Mouse (Mus musculus) myocyte (in vitro differentiated cells): ENCODE data around the gene Rxylt1.

Experiments used
- CEBPB ChIP-seq: IDR thresholded peaks from 2 replicates; pipeline ENCODE4 v1.6.1; 2011; ENCODE audit warnings: mild to moderate bottlenecking, moderate library complexity; ENCODE audit not compliant: poor library complexity, insufficient read depth, severe bottlenecking
- E2F4 ChIP-seq: IDR thresholded peaks from one replicate; pipeline ENCODE4 v1.6.1; 2011; ENCODE audit warnings: mild to moderate bottlenecking, control low read depth, moderate library complexity; ENCODE audit not compliant: insufficient read depth
- MAX ChIP-seq: IDR thresholded peaks from one replicate; pipeline ENCODE4 v1.6.1; 2011; ENCODE audit warnings: low read depth, mild to moderate bottlenecking, control low read depth
- MYOD1 ChIP-seq, 3 experiments: IDR thresholded peaks; one replicate each; pipeline ENCODE4 v1.6.1; 2011; ENCODE audit warnings: control low read depth in 2 of 3, low read depth in 2 of 3, mild to moderate bottlenecking in 2 of 3, moderate library complexity in 1 of 3; ENCODE audit not compliant: insufficient read length in 2 of 3, control insufficient read depth in 1 of 3
- MYOG ChIP-seq, 3 experiments: IDR thresholded peaks; one replicate each; pipeline ENCODE4 v1.6.1; 2011; ENCODE audit warnings: control low read depth in 2 of 3, low read depth in 2 of 3, mild to moderate bottlenecking in 2 of 3; ENCODE audit not compliant: insufficient read length in 2 of 3, control insufficient read depth in 1 of 3, insufficient read depth in 1 of 3
- POLR2A ChIP-seq: IDR thresholded peaks from one replicate; pipeline ENCODE4 v1.6.1; 2011; ENCODE audit warnings: low read depth, mild to moderate bottlenecking, control low read depth, moderate library complexity; ENCODE audit not compliant: insufficient read length
- POLR2AphosphoS2 ChIP-seq: IDR thresholded peaks from one replicate; pipeline ENCODE4 v1.6.1; 2011; ENCODE audit warnings: low read depth, control low read depth; ENCODE audit not compliant: insufficient read length
- REST ChIP-seq: IDR thresholded peaks from one replicate; pipeline ENCODE4 v1.6.1; 2011; ENCODE audit warnings: mild to moderate bottlenecking, control low read depth, moderate library complexity; ENCODE audit not compliant: insufficient read depth, insufficient read length
- SRF ChIP-seq: IDR thresholded peaks from one replicate; pipeline ENCODE4 v1.6.1; 2011; ENCODE audit warnings: low read depth; ENCODE audit not compliant: control insufficient read depth, insufficient read length
- TCF12 ChIP-seq: IDR thresholded peaks from one replicate; pipeline ENCODE4 v1.6.1; 2011; ENCODE audit warnings: mild to moderate bottlenecking, control low read depth; ENCODE audit not compliant: poor library complexity, insufficient read depth, severe bottlenecking
- TCF3 ChIP-seq: IDR thresholded peaks from one replicate; pipeline ENCODE4 v1.6.1; 2011; ENCODE audit warnings: low read depth, control low read depth; ENCODE audit not compliant: insufficient read length
- USF1 ChIP-seq: IDR thresholded peaks from one replicate; pipeline ENCODE4 v1.6.1; 2011; ENCODE audit warnings: low read depth, mild to moderate bottlenecking, control low read depth, moderate library complexity

DNA sequence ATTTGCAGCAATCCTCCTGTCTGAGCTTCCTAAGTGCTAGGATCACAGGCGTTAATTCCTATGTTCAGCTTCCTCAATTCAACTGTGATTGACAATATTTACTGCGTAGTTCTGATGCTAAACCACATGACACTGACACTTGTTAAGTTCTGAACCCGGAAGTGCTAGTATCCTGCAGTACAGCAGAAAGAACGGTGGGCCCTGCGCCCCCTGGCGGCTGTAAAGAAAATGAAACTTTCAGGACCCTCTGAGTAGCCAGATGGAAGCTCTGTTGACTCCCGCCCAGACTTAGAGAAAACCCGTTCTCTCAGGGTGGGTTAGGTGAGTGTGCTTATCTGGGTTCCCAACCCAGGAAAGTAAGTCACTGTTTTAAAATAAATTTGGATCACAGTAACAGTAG, 42.6 kb downstream of the Rxylt1 start:
- TF ChIP-seq POLR2AphosphoS2 (no peak), SRF (no peak), POLR2A (no peak), E2F4 (no peak), TCF3 (no peak), MAX (no peak), TCF12 (no peak), USF1 (no peak), MYOG (IDR thresholded peaks at IDR 0.05; ENCODE audit: control insufficient read depth in 1 of 3, insufficient read depth in 1 of 3, insufficient read length in 2 of 3, low read depth in 2 of 3) (no peak), REST (no peak), CEBPB (no peak), MYOD1 (IDR thresholded peaks at IDR 0.05; ENCODE audit: control insufficient read depth in 1 of 3, insufficient read length in 2 of 3, low read depth in 2 of 3) (no peak)
